Comparison of ENCODE assay signal across 15 mouse cellular contexts in the genomic region with DNA sequence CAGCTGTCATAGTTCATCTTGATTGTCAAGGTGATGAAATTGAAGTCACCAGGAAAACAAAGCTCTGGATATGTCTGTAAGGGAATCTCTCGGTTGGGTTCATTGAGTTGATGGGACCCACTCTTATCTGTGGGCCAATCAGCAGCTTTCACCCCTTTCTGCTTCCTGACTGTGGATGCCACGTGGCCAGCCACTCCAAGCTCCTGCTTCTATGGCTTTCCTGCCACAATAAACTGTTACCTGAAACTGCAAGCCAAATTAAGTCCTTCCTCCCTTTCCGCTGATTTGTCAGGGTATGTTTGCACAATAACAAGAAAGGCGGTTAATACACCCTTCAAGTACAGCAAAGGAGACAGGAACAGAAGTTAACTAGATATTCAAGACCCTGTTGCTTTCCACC.
"Had no signal": no experiment of that assay in that cellular context is flagged by ENCODE, and none has a peak within 500 bp of the region (broad histone marks: within the 10 kb centered on the region; RNA-seq: fewer than 3 reads in every experiment).

No protein-coding gene starts in this region.

- H3K4me3 ChIP-seq: liver, embryonic 12.5 days; midbrain, embryonic 12.5 days; myocyte; neural tube, embryonic 12.5 days; stomach, embryonic 15.5 days had no signal

- ATAC-seq: liver, embryonic 12.5 days; midbrain, embryonic 16.5 days had no signal

- H3K9me3 ChIP-seq: liver, embryonic 12.5 days; midbrain, embryonic 10.5 days; midbrain, embryonic 12.5 days; neural tube, embryonic 12.5 days; stomach, embryonic 15.5 days had no signal

- H3K36me3 ChIP-seq: liver, embryonic 12.5 days; midbrain, embryonic 12.5 days; neural tube, embryonic 12.5 days; stomach, embryonic 15.5 days had no signal

- H3K27ac ChIP-seq: liver, embryonic 12.5 days; liver, embryonic 14.5 days; midbrain, embryonic 12.5 days; neural tube, embryonic 12.5 days had no signal

- DNase-seq: lung, embryonic 14.5 days; lung, postnatal 10 days; midbrain, embryonic 14.5 days; right cerebral cortex, postnatal 14 days; thymus, adult 2 months; thymus, postnatal 25 days; thymus, postnatal 4 days had no signal

- H3K9ac ChIP-seq: liver, embryonic 12.5 days; liver, embryonic 14.5 days; midbrain, embryonic 12.5 days; neural tube, embryonic 12.5 days; stomach, embryonic 15.5 days had no signal

- H3K27me3 ChIP-seq: liver, embryonic 12.5 days; neural tube, embryonic 12.5 days; stomach, embryonic 15.5 days had no signal

- H3K4me2 ChIP-seq: liver, embryonic 12.5 days had no signal
